Mouse (Mus musculus): Measurements from ENCODE around the gene Fam107b.
A peak's percentile ranks its signal among the peaks of the same experiment; 100 is the strongest.
"Not testable (repeated sequence)": the region's sequence is repeated elsewhere in the genome, so short reads cannot be mapped to it uniquely, and the experiment has no call there.

The Fam107b gene

DNA sequence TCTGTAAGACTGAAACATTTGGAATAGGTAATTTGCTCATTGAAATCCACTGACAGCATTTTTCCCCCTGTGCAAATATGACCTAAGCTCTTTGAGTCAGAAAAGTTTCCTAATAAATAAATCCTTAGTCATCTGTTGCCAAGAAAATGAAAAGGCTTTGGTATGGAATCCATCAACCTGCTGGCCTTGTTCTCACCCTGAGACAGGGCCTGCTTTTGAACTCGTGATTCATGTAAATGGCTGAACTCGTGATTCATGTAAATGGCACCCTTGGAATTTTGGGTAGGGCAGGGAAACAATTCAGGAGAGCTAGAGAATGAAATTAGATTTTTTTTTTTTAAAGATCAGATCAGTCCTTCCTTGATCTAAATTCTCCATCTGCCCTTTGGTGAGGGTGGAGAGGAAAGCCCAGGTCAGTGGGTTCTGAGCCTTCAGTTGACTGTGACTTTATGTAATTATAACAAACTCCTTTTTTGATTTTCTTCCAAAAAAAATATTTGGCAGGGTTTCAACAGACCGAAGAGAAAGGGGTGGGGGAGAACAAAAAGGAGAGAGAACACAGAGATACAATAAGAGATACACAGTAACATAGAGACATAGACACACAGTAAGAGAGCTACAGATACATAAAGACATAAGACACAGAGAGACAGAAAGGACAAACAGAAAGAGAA lies 142.2 kb downstream of the Fam107b start:
- no peak for DNase-seq (ENCODE audit: low spot score)

GRCm38 (mm10) chr2:3713212-3713681 lies 143.0 kb downstream of the Fam107b start:
- peak; percentile 98 for DNase-seq (ENCODE audit: low spot score)

DNA sequence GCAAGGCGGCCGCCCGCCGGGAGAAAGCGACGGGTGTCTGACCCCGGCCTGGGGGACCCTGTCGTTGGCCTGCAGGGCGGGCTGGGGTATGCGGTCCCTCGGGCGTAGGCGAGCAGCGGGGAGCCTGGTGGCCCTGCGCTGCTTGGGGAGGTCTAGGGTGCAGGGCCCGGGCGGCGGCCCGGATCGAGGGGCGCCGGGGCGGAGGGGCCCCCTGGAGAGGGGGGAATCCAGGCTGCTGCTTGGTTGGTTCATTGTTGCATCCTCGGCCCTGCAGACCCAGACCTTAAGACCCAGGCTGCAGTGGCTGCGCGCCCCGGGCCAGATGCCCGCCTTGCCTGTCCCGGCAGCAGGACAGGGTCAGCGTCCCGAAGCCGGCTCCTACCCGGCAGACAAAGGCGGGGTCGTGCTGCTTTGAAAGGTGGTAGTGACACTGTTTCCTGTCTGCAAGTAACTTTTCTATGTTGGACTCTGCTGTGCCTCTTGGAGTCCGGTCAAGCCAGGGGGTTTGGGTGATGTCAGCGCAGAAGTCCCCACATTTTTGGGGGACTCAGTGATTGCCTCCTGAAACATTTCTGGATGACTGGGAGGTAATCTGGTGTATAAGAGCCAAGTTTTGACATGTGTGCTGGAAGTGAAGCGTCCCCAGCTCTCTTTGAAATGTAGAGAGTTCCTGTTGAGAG lies 143.5 kb downstream of the Fam107b start:
- DNase-seq (ENCODE audit: low spot score), result peak; percentile 59

- DNase-seq (ENCODE audit: low spot score), result no peak
Observed at GRCm38 (mm10) chr2:3714511-3714910, 144.2 kb downstream of the Fam107b start.

DNA sequence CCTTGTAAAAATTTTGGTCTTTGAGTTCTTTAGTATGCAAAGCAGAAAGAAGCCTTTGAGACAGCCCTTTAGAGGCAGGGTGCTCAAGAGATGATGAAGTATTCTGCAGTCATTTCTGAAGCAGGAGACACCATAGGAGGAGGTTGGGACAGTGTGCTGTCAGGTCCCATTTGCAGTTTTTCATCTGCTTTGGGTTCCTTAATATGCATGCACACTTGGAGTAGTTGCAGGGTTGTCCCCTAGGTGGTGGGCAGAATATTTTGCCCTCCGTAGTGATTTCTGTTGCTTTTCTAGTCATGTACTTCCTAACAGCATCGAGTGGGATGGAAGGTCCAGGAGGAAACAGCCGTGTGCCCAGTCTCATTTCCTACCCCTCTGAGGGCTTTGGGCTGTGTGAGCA lies 145.1 kb downstream of the Fam107b start:
- no peak for DNase-seq (ENCODE audit: low spot score)

DNA sequence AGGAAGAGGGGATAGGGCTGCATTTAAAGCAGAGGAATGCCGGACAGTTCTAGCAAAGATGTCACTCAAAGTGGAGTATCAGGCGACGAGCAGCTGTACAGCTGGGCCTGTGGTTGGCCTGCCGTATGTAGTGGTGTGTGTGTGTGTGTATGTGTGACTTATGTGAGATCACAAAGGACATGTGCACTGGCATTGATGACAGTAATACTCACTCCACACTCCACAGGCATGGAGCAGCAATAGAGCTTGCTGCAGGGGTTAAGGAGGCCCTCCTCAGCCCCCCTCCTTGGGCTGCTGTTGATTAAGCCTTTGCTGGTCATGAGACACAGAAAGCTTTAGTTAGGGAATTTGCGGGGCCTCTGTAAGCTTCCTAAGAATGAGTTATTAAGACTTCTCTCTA lies 147.0 kb downstream of the Fam107b start:
- no peak for DNase-seq (ENCODE audit: low spot score)

GRCm38 (mm10) chr2:3717847-3718246 lies 147.6 kb downstream of the Fam107b start:
- DNase-seq (ENCODE audit: low spot score), result no peak

- not testable (repeated sequence) for DNase-seq (ENCODE audit: low spot score)
Observed at GRCm38 (mm10) chr2:3719436-3720121, 149.3 kb downstream of the Fam107b start.

- DNase-seq (ENCODE audit: low spot score), result no peak
Observed at GRCm38 (mm10) chr2:3721107-3721506, 150.8 kb downstream of the Fam107b start.

GRCm38 (mm10) chr2:3721974-3722373 lies 151.7 kb downstream of the Fam107b start:
- no peak for DNase-seq (ENCODE audit: low spot score)

- no peak for DNase-seq (ENCODE audit: low spot score)
Observed at GRCm38 (mm10) chr2:3723391-3724106, 153.3 kb downstream of the Fam107b start.

GRCm38 (mm10) chr2:3726501-3727078 lies 156.3 kb downstream of the Fam107b start:
- DNase-seq (ENCODE audit: low spot score), result no peak

DNA sequence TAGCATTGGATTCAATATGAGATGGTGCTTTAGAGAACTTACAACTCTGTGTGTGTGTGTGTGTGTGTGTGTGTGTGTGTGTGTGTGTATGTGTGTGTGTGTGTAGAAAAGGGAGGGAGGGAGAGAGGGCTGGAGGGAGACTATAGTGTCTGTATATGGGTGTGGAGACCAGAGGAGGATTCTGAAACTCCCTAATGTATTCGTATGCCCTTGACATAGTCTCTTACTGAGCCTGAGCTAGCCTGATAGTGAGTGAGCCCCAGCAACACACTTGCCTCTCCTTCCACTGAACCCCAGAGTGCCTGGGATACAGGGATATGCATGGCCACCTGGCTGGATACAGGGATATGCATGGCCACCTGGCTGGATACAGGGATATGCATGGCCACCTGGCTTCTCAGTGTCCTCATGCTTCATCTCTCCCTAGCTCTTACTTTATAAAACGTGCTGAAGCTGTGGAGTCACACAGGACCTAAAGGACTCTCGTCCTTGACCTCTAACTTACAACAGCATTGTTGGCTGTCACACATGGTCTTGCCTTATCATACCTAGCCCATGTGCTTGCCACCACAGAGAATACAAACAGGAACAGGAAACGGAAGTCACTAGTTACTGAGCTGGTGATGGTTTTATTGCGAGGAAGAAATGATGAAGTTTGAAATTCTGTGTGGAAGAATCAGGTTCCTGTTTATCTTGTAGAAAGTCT lies 157.1 kb downstream of the Fam107b start:
- DNase-seq (ENCODE audit: low spot score), result no peak

GRCm38 (mm10) chr2:3728090-3728489 lies 157.8 kb downstream of the Fam107b start:
- DNase-seq (ENCODE audit: low spot score), result no peak

GRCm38 (mm10) chr2:3729586-3729985 lies 159.3 kb downstream of the Fam107b start:
- no peak for DNase-seq (ENCODE audit: low spot score)

- DNase-seq (ENCODE audit: low spot score), result no peak
Observed at GRCm38 (mm10) chr2:3730744-3731143, 160.5 kb downstream of the Fam107b start.

DNA sequence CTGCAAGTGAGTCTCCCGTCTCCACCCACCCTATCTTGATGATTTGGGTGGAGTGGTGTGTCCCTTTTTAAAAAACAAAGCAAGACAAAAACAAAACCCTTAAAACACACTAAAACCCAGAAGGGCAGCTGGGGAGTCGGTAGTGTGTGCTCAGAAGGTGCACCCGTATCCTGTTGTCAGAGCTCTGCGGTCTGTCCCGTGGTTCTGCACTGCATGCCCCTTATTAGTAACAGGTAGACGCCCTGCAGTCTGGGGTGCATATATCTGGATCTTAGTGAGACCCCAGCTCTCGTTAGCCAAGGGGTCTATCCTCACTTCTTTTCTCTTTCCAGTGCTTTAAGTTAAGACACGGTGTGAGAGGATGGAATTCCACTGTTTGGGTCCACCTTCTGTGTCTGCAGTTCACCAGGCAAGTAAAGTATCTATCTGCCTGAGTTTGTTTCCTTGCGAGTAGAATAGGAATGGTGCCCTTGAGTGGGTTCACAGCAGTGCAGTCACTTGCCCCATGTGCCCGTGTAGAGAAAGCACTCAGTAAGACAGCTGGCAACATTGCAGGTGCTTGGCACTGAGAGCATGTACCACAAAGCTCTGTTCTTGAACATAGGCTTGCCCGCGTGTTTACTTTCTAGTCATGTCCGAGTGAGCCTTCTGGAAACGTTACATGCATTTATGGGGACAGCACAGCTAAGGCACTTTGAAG lies 161.2 kb downstream of the Fam107b start:
- no peak for DNase-seq (ENCODE audit: low spot score)

GRCm38 (mm10) chr2:3737917-3738694 lies 167.8 kb downstream of the Fam107b start:
- DNase-seq (ENCODE audit: low spot score), result no peak

DNA sequence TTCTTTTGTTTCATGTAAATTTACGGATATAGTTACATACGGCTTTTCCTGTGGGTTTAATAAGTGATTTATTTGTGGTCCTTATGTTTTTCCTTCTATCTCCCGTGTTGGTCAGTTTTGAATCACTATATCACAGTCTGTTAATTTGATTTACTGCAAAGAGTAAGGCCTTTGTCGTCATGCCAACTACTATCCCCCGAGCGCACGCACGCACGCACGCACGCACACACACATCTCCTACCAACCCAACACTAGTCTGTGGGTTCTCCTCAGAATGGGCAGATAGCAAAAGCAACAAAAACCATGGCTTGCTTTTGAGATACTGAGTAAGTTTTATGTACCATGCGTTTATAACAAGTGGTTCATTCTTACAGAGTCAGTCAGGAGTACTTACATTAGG lies 168.4 kb downstream of the Fam107b start:
- DNase-seq (ENCODE audit: low spot score), result no peak
